Comparison of ENCODE assay signal across 9 mouse cellular contexts in the genomic region with DNA sequence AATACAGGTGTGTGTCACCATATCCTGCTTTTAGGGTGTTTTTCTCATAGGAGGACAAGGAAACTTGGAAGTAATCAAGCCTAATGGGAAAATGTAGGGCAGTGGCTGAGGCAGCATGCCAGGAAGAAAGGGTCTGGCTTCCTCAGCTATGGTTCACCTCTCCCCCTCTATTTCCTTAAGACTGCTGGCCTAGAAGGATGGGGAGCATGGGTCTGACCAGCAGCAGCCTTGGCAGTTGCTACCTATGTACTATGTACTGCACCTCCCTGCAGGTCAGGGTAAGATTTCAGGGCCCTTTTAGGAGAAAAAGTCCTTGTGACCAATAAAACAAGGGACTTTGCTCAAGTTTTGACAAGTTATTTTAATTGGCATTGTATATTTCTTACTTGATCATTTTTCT. TPM values are rescaled to one million over a fixed set of nuclear protein-coding genes. Genes with fewer than 3 reads are reported as not detected.
A peak's percentile ranks its signal among the peaks of the same experiment; 100 is the strongest.
DNase-seq lines count a peak whose midpoint lies in the region; ATAC-seq lines count a peak whose summit lies in the region.
"Had no signal": no experiment of that assay in that cellular context is flagged by ENCODE, and none has a peak within 500 bp of the region (broad histone marks: within the 10 kb centered on the region; RNA-seq: fewer than 3 reads in every experiment).

No protein-coding gene starts in this region.

- no peaks in the 10 kb centered on the region for H3K9me3 ChIP-seq in heart, embryonic 12.5 days (replicated peaks)
- no peaks in the 10 kb centered on the region for H3K9me3 ChIP-seq in hindbrain, embryonic 13.5 days
- H3K9me3 ChIP-seq in midbrain, embryonic 11.5 days (ENCODE audit: control insufficient read depth, low read length): no peaks in the 10 kb centered on the region

- no peak for DNase-seq in heart, adult 18-20 months
- DNase-seq in adipocyte (ENCODE audit: low spot score): peak; percentile 22
- DNase-seq in midbrain, embryonic 11.5 days (ENCODE audit: low spot score, missing footprints): peak; percentile 81
- no peak for DNase-seq in ovary, postnatal 10 days (ENCODE audit: low spot score)
- DNase-seq in kidney, postnatal 4 days: no peak
- DNase-seq: right cerebral cortex, adult 18-20 months had no signal

- no peak overlapping the region for H3K27ac ChIP-seq in heart, embryonic 12.5 days (ENCODE audit: poor library complexity, severe bottlenecking)
- no peak overlapping the region for H3K27ac ChIP-seq in hindbrain, embryonic 13.5 days
- no peak overlapping the region for H3K27ac ChIP-seq in midbrain, embryonic 11.5 days (ENCODE audit: low read depth, low read length)

- peaks cover 11% of the 10 kb centered on the region for H3K4me1 ChIP-seq in heart, embryonic 12.5 days (replicated peaks)
- peaks cover 17% of the 10 kb centered on the region for H3K4me1 ChIP-seq in hindbrain, embryonic 13.5 days (replicated peaks)
- peaks cover 10% of the 10 kb centered on the region for H3K4me1 ChIP-seq in midbrain, embryonic 11.5 days (ENCODE audit: control insufficient read depth, insufficient read depth, low read length)

- no peak for ATAC-seq in heart, embryonic 12.5 days (ENCODE audit: insufficient number of reproducible peaks, low FRiP score)
- no peak for ATAC-seq in hindbrain, embryonic 13.5 days (ENCODE audit: low FRiP score)
- ATAC-seq in midbrain, embryonic 11.5 days (ENCODE audit: low FRiP score): no peak
- ATAC-seq in erythroid progenitor cell, adult 5-6 weeks (replicated peaks; ENCODE audit: low FRiP score, poor library complexity, severe bottlenecking): no peak

- H3K36me3 ChIP-seq in heart, embryonic 12.5 days: peaks cover 41% of the 10 kb centered on the region
- peaks cover 42% of the 10 kb centered on the region for H3K36me3 ChIP-seq in hindbrain, embryonic 13.5 days
- peaks cover 15% of the 10 kb centered on the region for H3K36me3 ChIP-seq in midbrain, embryonic 11.5 days (ENCODE audit: control insufficient read depth, insufficient read depth, low read length)

- H3K4me2 ChIP-seq in heart, embryonic 12.5 days: peak overlapping the region; percentile 94
- peak overlapping the region; percentile 83 for H3K4me2 ChIP-seq in hindbrain, embryonic 13.5 days
- peak overlapping the region; percentile 76 for H3K4me2 ChIP-seq in midbrain, embryonic 11.5 days

- H3K27me3 ChIP-seq in heart, embryonic 12.5 days (replicated peaks): no peaks in the 10 kb centered on the region
- no peaks in the 10 kb centered on the region for H3K27me3 ChIP-seq in hindbrain, embryonic 13.5 days
- no peaks in the 10 kb centered on the region for H3K27me3 ChIP-seq in midbrain, embryonic 11.5 days (ENCODE audit: control insufficient read depth, insufficient read depth, low read length)

- peak overlapping the region; percentile 42; the same call in 1 of the 2 replicates for H3K9ac ChIP-seq in heart, embryonic 12.5 days
- peak overlapping the region; percentile 88; the same call in 1 of the 2 replicates for H3K9ac ChIP-seq in hindbrain, embryonic 13.5 days
- H3K9ac ChIP-seq in midbrain, embryonic 11.5 days (ENCODE audit: low read length): no peak overlapping the region

- H3K4me3 ChIP-seq in heart, embryonic 12.5 days: peak overlapping the region; percentile 87
- peak overlapping the region; percentile 69 for H3K4me3 ChIP-seq in hindbrain, embryonic 13.5 days
- no peak overlapping the region for H3K4me3 ChIP-seq in midbrain, embryonic 11.5 days (ENCODE audit: low read depth, low read length)

RNA-seq across cellular contexts. Expression of a gene that starts 0.8 kb away (rescaled TPM):
- 57.1 and 59.6 TPM in 2 replicates for polyA plus RNA-seq in heart, embryonic 12.5 days (2016; fragmentation: Nextera tagmentation; extraction: Ambion mirVana)
- total RNA-seq in heart, adult 18-20 months (2021): 10 to 100 TPM; 42.6 to 43.3 TPM
- polyA plus RNA-seq in hindbrain, embryonic 13.5 days (2015; fragmentation: Nextera tagmentation; extraction: Ambion mirVana): 66.7 and 82.1 TPM in 2 replicates
- 17.5 and 18.0 TPM in 2 replicates for polyA plus RNA-seq in midbrain, embryonic 11.5 days (2014; fragmentation: Nextera tagmentation; extraction: Ambion mirVana)
- total RNA-seq in erythroid progenitor cell, adult 5-6 weeks (2015; ENCODE audit: low replicate concordance): 22.3 and 32.3 TPM in 2 replicates
- 18.6 and 29.7 TPM in 2 replicates for total RNA-seq in erythroid progenitor cell, adult 5-6 weeks (2017; ENCODE audit: low replicate concordance)

RNA-seq across cellular contexts. Expression of a gene that starts 18.5 kb away (rescaled TPM):
- polyA plus RNA-seq in heart, embryonic 12.5 days (2016; fragmentation: Nextera tagmentation; extraction: Ambion mirVana): 4.3 and 5.2 TPM in 2 replicates
- total RNA-seq in heart, adult 18-20 months (2021): 1 to 10 TPM; 5.7 to 5.9 TPM
- 9.1 and 11.0 TPM in 2 replicates for polyA plus RNA-seq in hindbrain, embryonic 13.5 days (2015; fragmentation: Nextera tagmentation; extraction: Ambion mirVana)
- polyA plus RNA-seq in midbrain, embryonic 11.5 days (2014; fragmentation: Nextera tagmentation; extraction: Ambion mirVana): 5.8 and 5.9 TPM in 2 replicates
- 2.1 and 6.1 TPM in 2 replicates for total RNA-seq in erythroid progenitor cell, adult 5-6 weeks (2015; ENCODE audit: low replicate concordance)
- total RNA-seq in erythroid progenitor cell, adult 5-6 weeks (2017; ENCODE audit: low replicate concordance): 4.2 TPM in 1 of 2 replicates, not detected in the other

RNA-seq across cellular contexts. Expression of a gene that starts 28.5 kb away (rescaled TPM):
- 60.3 and 61.5 TPM in 2 replicates for polyA plus RNA-seq in heart, embryonic 12.5 days (2016; fragmentation: Nextera tagmentation; extraction: Ambion mirVana)
- total RNA-seq in heart, adult 18-20 months (2021): 10 to 100 TPM; 28.0 to 32.0 TPM
- polyA plus RNA-seq in hindbrain, embryonic 13.5 days (2015; fragmentation: Nextera tagmentation; extraction: Ambion mirVana): 163 and 171 TPM in 2 replicates
- 91.6 and 100.0 TPM in 2 replicates for polyA plus RNA-seq in midbrain, embryonic 11.5 days (2014; fragmentation: Nextera tagmentation; extraction: Ambion mirVana)
- total RNA-seq in erythroid progenitor cell, adult 5-6 weeks (2015; ENCODE audit: low replicate concordance): 25.2 and 46.9 TPM in 2 replicates
- total RNA-seq in erythroid progenitor cell, adult 5-6 weeks (2017; ENCODE audit: low replicate concordance): 22.1 and 24.4 TPM in 2 replicates

RNA-seq across cellular contexts. Expression of a gene that starts 57.8 kb away (rescaled TPM):
- polyA plus RNA-seq in heart, embryonic 12.5 days (2016; fragmentation: Nextera tagmentation; extraction: Ambion mirVana): 29.3 and 29.6 TPM in 2 replicates
- 10 to 100 TPM; 23.0 to 23.6 TPM for total RNA-seq in heart, adult 18-20 months (2021)
- polyA plus RNA-seq in hindbrain, embryonic 13.5 days (2015; fragmentation: Nextera tagmentation; extraction: Ambion mirVana): 26.0 and 28.8 TPM in 2 replicates
- polyA plus RNA-seq in midbrain, embryonic 11.5 days (2014; fragmentation: Nextera tagmentation; extraction: Ambion mirVana): 54.6 and 56.1 TPM in 2 replicates
- 71.7 and 122 TPM in 2 replicates for total RNA-seq in erythroid progenitor cell, adult 5-6 weeks (2015; ENCODE audit: low replicate concordance)
- total RNA-seq in erythroid progenitor cell, adult 5-6 weeks (2017; ENCODE audit: low replicate concordance): 59.9 and 75.3 TPM in 2 replicates

Comparison
In these comparisons a context has a peak if more than half of its experiments do, and no peak if none do; other contexts are left out.
1. DNase-seq: peak in adipocyte (single experiment) and midbrain, embryonic 11.5 days (single experiment); none in heart, adult 18-20 months (0 of 2), ovary, postnatal 10 days (single experiment) and kidney, postnatal 4 days (0 of 2).
2. Peak in every context shown above with its lines, with median percentiles within 50 percentile points of each other: H3K4me2 ChIP-seq.